Mouse (Mus musculus): ENCODE data around the gene Dnajb5.

DNA sequence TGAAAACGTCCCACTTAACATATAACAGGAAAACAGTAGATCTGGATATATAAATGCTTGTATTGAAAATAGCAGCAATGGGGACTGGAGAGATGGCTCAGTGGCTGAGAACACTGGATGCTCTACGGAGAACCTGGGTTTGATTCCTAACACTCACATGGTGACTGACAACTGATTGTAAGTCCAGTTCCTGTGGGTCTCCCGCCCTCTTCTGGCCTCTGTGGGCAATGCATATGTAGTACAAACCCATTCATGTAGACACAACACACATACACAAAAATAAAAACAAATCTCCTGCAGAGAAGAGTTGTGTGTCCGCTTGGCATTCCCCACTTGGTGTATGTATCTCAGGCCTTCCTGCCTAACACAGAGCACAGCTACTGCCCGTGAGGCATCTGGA, 21.4 kb upstream of the Dnajb5 start:
- TF ChIP-seq CTCF (IDR thresholded peaks at IDR 0.05; ENCODE audit: low read depth) (no peak), EP300 (IDR thresholded peaks at IDR 0.05; ENCODE audit: low read depth) (no peak)

Data from heart, postnatal 0 days (tissue).